Mouse (Mus musculus): Measurements from ENCODE around the gene Best2.

Best2 gene

DNA sequence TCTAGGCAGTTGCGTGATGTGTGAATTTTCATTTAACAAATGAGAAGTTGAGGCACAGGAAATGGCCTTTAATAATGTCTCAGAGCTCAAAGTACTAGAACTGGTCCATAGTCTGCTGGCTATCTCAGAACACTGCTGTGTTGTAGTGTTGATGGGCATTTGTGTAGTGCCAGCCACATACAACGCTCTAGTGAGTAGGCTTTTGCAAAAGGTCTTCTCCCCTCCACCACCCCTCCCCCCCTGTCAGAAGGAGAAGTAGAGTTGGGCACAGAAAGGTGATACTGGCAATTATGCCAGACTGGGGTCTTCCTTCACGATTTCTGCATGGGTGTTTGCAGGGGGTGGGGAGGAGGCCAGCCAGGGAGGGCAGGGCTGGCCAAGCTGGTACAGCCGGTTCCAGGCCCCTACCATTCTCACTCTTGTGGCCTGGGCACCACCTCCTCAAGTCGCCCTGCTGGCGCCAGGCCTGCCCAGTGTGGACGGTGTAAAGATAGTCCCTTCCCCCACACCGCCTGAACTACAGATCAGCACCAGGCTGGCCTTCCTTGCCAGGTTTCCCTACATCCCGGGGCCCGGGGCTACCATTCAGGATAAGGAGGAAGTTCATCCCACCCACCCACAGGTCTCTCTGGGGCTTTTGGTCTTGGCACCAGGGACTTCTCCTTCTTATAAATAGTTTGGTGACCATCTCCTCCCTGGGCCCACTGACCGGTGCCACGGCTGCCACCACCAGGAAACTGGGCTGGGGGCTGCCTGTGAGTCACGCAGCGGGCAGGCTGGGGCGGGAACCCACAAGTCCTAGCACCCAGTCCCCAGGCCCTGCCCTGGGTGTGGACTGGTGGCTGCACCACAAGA lies 32.5 kb downstream of the Best2 start:
- peak; percentile 51 for DNase-seq (ENCODE audit: low spot score)

DNA sequence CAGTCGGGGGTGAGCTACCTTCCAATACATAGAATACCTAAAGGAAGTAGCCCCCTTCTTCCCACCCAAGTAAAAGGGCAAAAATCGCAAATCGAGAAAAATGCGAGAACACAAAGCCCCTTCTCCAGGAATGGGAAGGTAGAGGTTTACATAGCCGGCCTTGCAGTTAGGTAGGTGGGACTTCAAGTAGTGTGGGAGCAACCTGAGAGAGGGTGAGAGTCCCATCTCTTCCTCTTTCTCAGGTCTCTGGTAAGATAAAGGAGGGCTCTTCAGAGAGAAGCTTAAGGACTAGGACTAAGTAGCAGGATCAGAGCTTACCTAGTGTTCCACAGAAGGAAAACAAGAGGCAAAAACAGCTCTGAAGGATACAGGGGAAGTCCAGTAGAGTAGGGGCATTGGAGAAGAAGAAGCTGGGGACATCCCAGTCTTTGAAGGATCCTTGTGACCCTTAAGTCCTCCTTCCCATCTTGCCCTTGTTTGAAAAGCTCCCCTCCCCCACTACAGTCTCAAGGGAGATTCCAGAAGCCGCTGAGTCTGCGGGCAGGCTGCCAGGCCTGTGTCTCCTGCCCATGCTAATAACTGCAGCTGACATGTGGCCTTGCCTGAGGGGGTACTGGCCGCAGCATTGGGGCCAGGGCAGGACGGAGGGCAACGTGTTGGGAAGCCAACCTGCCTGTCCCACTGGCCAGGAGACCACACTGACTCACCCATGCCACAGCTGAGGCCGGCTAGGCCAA lies 33.5 kb downstream of the Best2 start:
- peak; percentile 73 for DNase-seq (ENCODE audit: low spot score)

DNA sequence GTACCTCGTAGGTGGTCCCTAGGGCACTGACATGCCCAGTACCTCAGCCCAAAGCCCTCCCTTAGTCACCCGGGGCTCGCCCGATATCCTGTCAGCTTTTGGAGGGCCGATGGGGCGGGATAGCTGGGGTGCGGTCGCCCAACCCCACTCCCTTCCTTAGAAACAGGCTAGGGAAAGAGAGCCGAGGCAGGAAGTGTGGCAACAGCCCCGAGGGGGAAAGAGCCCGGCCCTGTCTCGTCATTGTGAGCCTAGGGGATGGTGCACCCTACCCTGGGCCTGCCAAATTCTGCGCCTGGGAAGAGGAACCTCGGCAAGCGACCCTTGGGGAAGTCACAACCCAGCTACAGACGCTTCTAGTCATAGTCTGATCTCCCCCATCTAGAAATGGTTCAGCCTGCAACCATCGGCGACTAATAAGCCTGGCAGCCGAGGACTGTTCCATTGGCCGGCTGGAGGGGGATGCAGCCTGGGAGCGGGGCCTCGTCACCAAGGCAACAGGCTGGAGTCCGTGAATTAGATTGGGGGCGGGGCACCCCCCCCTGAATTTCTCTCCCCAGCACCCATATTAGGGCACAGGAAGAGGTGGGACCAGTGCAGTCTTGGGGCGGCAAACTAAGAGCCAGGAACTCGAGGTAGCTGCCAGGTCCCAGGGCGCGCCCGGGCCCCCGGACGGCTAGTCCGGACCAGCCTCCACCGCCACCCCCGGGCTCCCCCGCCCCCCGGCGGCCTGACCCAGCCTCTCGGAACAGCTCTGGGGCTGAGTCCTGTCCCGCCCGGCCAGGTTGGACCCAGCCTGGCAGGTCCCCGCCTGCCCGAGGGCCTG lies 34.5 kb downstream of the Best2 start:
- DNase-seq (ENCODE audit: low spot score), result peak; percentile 89

DNA sequence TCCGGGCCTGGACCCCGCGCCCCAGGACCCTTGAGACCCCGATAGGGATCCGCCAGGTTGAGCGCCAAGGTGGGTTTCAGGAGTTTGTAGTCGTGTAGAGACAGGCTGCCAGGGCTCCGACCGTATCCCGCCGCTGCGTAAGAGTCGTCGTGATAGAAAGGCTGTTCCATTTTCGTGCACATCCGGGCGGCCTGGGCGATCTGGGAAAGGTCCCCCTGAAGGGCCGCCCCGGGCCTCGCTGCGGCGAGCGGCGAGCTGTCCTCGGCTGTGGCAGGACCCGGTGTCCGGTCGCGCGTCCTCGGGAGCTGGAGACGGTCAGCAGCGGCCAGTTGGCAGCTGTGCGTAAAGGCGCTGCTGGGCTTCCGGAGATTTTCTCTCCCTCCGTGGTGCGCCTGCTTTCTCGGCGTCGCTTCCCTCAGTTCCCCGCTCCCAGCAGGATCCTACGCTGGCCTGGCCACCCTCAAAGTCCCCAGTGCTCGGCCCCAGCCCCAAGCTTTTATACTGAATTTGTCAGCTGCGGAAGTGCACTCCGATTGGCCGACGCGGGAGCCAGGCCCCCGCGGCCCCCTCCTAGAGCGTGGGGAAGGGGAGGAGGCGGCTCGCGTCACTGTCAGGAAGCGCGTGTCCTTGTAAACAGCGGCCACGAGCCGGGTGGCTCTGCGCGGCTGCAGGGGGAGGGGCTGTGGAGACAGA lies 35.9 kb downstream of the Best2 start, which contains the start of gene Junb:
Junb (minus strand) TSS at position 471 of the 693 bp plus-strand sequence.
- peak; percentile 96 for DNase-seq (ENCODE audit: low spot score)

DNA sequence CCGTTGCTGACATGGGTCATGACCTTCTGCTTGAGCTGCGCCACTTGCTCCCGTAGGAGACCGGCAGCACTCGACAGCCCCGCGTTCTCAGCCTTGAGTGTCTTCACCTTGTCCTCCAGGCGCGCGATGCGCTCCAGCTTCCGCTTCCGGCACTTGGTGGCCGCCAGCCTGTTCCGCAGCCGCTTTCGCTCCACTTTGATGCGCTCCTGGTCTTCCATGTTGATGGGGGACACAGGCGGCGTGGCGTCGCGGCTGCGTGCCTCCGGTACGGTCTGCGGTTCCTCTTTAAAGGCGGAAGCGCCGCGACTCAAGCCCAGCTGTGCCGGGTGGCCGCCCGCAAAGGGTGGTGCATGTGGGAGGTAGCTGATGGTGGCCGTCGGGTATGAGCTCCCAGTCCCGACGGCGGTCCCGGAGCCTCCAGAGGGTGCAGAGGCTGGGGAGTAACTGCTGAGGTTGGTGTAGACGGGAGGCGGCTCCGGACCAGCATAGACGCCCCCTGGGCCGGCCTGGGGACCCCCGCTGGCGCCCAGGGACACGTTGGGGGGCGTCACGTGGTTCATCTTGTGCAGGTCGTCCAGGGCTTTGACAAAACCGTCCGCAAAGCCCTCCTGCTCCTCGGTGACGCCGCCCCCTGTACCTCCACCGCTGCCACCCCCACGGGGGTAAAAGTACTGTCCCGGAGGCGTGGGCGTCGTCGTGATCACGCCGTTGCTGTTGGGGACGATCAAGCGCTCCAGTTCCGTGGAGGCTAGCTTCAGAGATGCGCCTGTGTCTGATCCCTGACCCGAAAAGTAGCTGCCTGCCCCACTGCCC lies 36.7 kb downstream of the Best2 start:
- peak; percentile 58 for DNase-seq (ENCODE audit: low spot score)

DNA sequence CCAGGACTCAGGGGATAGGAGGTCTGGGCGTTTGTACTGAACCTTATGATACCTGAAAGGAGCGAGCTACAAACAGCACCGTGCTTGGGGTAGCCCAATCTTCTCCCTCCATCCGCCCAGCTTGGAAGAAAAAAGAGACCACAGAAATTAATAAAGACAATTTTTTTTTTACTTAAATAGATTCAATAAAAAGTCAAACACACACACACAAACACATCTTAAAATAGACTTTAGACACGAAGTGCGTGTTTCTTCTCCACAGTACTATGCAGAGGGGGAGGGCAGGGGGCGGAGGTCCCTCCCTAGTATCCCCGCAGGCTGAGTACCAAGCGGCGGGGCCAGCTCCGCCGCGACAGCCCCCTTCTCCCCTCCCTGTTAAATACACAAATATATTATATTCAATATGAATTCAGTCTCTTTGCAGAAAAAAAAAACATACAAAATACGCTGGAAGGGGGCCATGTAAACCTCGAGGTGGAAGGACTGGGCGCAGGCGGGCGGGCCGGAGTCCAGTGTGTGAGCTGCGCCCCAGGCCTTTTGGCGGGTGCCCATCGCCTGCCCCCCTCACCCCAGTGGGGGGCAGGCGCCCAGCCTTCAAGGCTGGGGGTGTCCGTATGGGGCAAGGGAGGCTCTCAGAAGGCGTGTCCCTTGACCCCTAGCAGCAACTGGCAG lies 37.4 kb downstream of the Best2 start:
- DNase-seq (ENCODE audit: low spot score), result peak; percentile 19

DNA sequence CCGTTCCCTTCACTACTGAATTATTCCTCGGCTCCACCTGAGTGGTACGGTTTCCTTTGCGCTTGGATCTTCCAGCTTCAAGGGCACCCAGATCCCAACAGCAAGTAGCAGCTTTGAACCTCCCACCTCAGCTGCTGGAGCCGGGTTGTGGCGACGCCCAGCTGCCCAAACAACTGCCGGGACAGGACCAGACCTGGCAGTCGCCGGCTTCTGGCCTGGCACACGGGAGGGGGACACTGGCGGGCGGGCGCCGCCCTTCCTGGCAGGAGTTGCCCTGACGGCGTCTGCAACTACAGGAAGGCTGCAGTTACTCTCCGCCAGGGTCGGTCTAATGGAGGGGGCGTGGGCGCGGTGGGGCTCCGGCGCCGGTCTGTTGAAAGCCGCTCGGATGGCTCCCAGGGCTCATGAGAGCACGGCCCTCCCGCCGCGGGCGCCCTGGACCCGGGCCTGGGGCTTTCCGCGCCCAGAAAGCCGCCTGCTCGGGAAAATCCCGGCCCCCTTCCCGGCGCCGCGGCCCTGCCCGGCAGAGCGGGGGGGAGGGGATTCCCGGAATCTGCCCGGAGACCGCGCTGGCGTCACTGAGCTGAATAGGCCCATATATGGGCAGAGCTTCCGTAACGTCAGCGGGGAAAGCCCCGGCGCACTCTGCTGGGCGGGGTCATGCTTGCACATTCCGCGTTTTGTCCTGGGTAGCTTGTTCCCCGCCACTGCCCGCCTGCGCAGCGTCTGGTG lies 38.1 kb downstream of the Best2 start:
- DNase-seq (ENCODE audit: low spot score), result peak; percentile 95

DNA sequence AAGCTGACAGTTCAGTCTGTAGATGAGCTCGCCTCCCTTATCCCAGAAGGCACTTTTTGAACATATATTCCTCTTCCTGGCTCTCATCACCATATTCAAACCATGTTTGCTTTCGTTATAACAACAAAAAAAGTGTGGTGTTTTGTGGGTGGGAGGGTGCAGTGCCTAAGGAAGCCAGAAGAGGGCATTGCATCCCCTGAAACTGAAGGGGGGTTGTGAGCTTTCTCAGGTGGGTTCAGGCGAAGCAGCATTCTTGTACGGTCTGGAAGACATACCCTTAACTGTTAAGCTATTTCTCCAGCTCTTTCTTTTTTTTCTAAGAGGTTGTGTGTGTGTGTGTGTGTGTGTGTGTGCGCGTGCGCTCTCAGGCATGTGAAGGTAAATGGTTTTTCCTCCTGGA lies 38.9 kb downstream of the Best2 start:
- DNase-seq (ENCODE audit: low spot score), result peak; percentile 63

DNA sequence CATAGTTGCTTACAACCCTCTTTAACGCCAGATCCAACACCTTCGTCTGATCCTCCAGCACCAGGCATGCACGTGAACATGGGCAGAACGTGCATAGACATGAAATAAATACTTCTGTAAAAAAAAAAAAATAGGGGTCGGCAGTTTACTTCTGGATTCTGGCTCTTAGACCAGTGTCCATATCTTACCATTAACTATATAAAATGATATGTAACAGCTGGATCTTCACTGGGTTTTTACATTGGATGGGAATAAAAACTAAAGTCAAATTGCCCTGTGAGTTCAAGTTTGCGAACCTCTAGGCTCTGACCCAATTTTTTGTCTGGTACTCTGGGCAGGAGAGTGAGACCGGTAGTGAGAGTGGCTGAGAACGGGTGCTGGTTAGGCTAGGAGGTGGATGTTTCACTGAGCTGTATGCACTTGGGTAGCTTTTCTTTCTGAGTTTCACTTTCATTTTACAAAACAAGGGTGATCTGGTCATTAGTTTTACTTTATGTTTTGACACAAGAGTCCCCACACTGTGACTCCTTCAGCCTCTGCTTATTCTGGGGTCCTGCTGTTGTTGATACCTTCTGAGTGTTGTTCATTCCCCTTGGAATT lies 39.7 kb downstream of the Best2 start:
- no peak for DNase-seq (ENCODE audit: low spot score)

DNA sequence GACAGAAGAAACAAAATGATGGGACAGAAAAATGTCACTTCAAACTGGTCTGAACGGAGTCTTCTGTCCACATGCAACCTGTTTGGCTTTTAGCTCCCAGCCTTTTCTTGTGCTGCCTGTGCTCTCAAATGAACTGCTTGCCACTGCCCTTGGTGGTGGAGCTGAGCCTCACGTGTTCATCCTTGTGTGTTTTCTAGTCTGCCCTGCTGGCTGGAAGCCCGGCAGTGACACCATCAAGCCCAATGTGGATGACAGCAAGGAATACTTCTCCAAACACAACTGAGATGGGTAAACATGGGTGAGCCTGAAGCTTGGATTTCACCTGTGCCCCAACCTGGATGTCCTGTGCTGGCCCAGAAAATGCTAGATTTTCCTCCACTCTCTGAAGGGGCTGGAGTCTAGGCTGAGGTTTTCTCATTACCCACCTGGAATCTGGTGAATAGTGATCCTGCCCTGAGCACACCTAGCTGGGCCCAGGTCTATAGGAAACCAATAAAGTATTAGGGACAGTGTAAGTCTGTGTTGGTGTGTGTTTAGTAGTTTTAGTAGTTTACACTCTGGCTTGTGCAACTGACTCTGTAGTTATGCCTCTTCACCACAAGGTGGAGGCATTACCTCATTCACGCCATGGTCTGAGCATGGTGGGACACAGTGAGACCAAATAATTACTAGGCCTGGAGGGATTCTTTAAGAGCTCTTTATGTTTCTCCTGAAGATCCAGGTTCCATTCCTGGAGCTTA lies 40.4 kb downstream of the Best2 start:
- DNase-seq (ENCODE audit: low spot score), result no peak

DNA sequence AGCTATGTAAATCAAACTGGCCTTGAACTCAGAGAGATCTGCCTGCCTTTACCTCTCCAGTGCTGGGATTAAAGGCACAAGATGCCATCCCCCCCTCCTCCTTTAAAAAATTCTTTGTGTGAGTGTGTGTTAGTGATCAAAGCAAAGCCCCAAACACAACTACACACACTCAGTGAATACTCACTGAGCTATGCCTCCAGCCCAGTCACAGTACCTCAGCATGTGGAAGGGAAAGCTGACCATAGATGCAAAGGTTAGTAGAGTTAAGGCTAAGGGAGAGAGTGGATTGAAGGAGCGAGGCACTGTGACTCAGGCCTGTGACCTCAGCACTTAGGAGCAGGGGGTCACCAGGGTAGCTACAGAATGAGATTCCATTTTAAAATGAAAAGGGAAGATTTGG lies 41.3 kb downstream of the Best2 start:
- no peak for DNase-seq (ENCODE audit: low spot score)

DNA sequence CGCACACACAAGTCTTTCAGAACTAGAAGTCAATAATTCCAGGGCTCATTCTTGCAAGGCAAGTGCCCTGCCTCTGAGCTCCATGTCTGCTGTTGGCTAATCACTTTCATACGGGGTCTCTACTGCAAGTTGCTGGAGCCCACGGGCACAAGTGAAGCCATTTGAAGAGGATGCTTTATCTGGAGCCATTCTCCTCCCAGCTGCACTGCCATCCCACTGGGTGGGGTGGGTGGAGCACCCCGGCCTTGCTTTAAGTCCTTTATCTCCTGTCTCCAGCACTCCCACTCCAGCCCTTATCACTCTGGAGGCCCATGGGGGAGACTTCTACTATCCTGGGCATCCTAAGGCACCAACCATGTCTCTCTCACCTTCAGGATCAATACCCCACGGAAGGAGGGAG lies 43.4 kb downstream of the Best2 start:
- no peak for DNase-seq (ENCODE audit: low spot score)

DNA sequence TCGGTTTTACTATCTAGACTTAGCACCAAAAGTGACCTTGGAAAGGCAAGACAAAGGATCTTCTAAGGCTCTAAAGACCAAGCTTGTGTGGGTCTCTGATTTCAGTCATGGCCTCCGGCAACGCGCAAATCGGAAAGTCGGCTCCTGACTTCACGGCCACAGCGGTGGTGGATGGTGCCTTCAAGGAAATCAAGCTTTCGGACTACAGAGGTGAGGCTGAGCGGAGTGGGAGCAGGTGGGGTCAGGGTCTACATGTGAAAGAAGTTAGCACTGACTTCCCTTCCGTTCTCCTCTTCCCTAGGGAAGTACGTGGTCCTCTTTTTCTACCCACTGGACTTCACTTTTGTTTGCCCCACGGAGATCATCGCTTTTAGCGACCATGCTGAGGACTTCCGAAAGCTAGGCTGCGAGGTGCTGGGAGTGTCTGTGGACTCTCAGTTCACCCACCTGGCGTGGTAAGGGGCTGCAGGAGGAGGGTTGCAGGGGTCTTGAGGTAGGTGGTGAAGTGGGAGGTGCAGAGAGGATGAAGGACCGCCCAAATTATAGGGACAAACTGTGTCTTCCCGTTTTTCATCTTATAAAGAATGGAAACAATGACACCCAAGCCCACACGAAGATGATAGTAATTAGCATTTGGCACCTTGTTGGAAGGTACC lies 44.1 kb downstream of the Best2 start:
- DNase-seq (ENCODE audit: low spot score), result no peak

DNA sequence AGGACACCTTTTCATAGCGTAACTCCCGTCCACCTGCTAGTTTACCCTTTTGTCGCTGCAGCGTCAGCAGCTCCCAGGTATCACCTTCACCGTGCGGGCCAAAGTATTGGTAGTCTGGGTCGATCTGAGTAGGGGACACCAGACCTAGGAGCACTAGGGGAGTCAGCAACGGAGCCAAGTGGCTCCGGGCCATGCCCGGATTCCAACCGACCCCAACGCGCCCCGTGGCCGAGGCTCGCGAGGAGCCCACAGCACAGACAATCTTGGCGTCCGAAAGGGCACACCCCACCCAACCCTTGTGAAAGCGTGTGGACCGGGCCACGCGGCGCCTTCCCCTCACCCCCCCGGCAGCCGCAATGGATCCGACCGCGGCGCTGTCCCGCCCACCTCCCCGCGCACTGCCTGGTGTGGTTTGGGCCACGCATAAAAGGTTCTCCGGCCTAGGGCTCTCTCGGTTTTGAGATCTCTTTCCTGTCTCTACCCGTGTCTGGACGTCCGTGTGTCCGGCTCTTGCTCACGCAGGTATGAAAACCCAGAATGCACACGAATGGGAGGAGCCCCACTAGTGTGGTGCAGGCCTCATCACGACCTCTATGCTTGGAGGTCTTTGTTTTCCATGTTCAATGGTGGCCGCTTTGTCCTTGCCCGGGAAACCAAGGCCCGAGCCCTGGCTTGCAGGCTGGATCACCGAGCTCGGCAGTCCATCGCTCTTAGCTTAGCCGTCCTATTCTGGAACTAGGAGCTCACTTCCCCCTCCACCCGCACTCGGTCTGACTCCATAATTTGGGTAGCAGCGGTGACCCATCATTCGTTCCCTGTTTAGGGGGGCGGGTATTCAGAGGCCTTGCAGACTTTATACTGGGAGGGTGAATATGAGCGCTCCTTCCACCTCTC lies 44.8 kb downstream of the Best2 start, which contains the start of the genes Gm49661, Prdx2 and Rnaseh2a:
Gm49661 (minus strand) TSS at position 193 of the 894 bp plus-strand sequence.
Prdx2 (plus strand) TSS at position 347 of the 894 bp plus-strand sequence.
Rnaseh2a (minus strand) TSS at position 527 of the 894 bp plus-strand sequence.
- DNase-seq (ENCODE audit: low spot score), result peak; percentile 71

DNA sequence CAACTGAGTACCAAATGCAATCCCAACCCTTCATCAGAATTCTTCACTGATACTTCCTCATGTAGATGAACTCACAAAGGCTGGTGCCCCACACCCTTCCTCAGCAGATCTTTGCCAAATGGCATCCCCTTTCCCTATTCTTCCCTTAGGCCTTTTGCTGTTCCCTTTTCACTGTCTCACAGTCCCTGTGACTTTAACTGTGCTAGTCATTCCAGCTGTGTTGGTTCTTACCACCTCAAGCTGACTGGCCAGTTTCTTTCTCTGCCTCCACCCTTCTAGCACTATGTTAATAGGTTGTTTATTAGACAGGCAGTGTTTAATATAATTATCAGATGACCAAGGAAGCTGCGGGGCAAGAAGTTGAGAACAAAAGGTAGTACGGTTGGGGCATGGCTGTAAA lies 45.7 kb downstream of the Best2 start:
- no peak for DNase-seq (ENCODE audit: low spot score)

DNA sequence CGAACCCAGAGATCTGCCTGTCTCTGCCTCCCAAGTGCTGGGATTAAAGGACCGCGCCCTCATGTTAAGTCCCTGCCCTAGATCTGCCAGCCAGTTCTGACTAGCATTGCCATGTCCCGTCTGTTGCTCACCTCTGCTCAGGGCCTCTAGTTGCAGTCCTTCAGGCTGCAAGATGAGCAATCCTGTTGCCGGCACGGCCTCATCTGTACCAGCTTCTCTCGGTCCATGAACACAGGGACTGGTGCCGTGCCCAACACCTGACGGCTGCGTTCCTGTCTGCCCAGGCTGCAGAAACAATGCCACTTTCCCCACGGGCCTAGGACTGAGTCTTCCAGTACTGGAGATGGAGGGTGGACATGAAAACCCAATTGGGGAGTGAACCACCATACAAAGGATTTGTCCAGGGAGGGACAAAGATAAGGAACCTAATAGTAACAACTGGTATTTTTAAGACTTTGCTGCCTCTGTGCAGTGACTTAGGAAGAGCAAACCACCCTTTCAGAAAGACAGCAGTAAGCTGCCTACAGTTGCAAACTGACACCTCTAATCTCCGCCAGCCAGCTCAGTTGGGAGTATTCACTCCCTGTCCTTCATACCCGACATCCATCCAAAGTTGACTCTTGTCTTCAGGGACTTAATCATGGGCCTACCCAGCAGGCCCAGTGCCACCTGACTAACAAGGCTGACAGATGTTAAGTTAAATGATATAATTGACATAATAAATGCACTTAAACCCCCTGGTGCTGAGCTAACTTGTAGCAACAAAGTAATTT lies 46.6 kb downstream of the Best2 start:
- no peak for DNase-seq (ENCODE audit: low spot score)
